Mouse (Mus musculus) layer of hippocampus, postnatal 14 days (tissue): ENCODE data around the gene Ltbp4. TPM values are rescaled to one million over a fixed set of nuclear protein-coding genes. Genes with fewer than 3 reads are reported as not detected.

ENCODE experiments used
- DNase-seq, 2 experiments: peaks; one replicate each; pipeline ENCODE4 v3.0.0; 2021 to 2022; ENCODE audit warnings: low spot score in 2 of 2, mixed read lengths in 1 of 2
- total RNA-seq, 2 experiments: library from RNA; stranded (reverse); gene quantifications; 2 replicates each; pipeline ENCODE4 v1.2.3; 2021

Gene Ltbp4
- total RNA-seq, 2 experiments from 2014 or later, result 55.0 to 55.3 TPM

GRCm38 (mm10) chr7:27302172-27302571 lies 35.3 kb downstream of the Ltbp4 start:
- DNase-seq, result peak; percentile 73 to 76

GRCm38 (mm10) chr7:27300801-27301200 lies 36.7 kb downstream of the Ltbp4 start:
- no peak for DNase-seq

GRCm38 (mm10) chr7:27300351-27300750 lies 37.1 kb downstream of the Ltbp4 start:
- DNase-seq, result no peak

GRCm38 (mm10) chr7:27298816-27299215 lies 38.7 kb downstream of the Ltbp4 start:
- no peak for DNase-seq

GRCm38 (mm10) chr7:27298033-27298610 lies 39.4 kb downstream of the Ltbp4 start:
- no peak for DNase-seq

- no peak for DNase-seq
Measured at GRCm38 (mm10) chr7:27296518-27296917, 41.0 kb downstream of the Ltbp4 start.

- DNase-seq, result no peak
Measured at GRCm38 (mm10) chr7:27295956-27296355, 41.5 kb downstream of the Ltbp4 start.

- no peak for DNase-seq
Measured at GRCm38 (mm10) chr7:27291795-27292466, 45.6 kb downstream of the Ltbp4 start.

- no peak for DNase-seq
Measured at GRCm38 (mm10) chr7:27290555-27290954, 46.9 kb downstream of the Ltbp4 start.

- DNase-seq, result no peak
Measured at GRCm38 (mm10) chr7:27288732-27289131, 48.8 kb downstream of the Ltbp4 start.

GRCm38 (mm10) chr7:27285698-27286066 lies 51.8 kb downstream of the Ltbp4 start:
- DNase-seq, result peak; percentile 52 to 73

- DNase-seq, result no peak
Measured at GRCm38 (mm10) chr7:27284865-27285697, 52.4 kb downstream of the Ltbp4 start.

- DNase-seq, result no peak
Measured at GRCm38 (mm10) chr7:27282225-27282624, 55.3 kb downstream of the Ltbp4 start.

- DNase-seq, result no peak
Measured at GRCm38 (mm10) chr7:27281717-27282116, 55.8 kb downstream of the Ltbp4 start.

GRCm38 (mm10) chr7:27277191-27277590 lies 60.3 kb downstream of the Ltbp4 start:
- no peak for DNase-seq

- no peak for DNase-seq
Measured at GRCm38 (mm10) chr7:27276021-27276420, 61.5 kb downstream of the Ltbp4 start.

- DNase-seq, result no peak
Measured at GRCm38 (mm10) chr7:27274916-27275315, 62.6 kb downstream of the Ltbp4 start.

- DNase-seq, result no peak
Measured at GRCm38 (mm10) chr7:27273739-27274351, 63.6 kb downstream of the Ltbp4 start.

GRCm38 (mm10) chr7:27271423-27271822 lies 66.1 kb downstream of the Ltbp4 start:
- DNase-seq, result no peak

- DNase-seq, result peak; percentile 58 to 83
Measured at GRCm38 (mm10) chr7:27266515-27267128, 70.9 kb downstream of the Ltbp4 start.

- no peak for DNase-seq
Measured at GRCm38 (mm10) chr7:27264761-27265160, 72.7 kb downstream of the Ltbp4 start.
